Mouse (Mus musculus): ENCODE data around the gene Scn10a. TPM values are rescaled to one million over a fixed set of nuclear protein-coding genes. Genes with fewer than 3 reads are reported as not detected.
A peak's percentile ranks its signal among the peaks of the same experiment; 100 is the strongest.

Scn10a gene
- total RNA-seq, 2 experiments from 2014 or later = not detected

GRCm38 (mm10) chr9:119580187-119580586 is 138.9 kb downstream of the Scn10a start:
- Histone ChIP-seq H3K4me3 (no peak overlapping the region), H3K27ac (no peak overlapping the region)
- TF ChIP-seq CTCF (IDR thresholded peaks at IDR 0.05) = no peak
- DNase-seq = no peak
- intact Hi-C loops (cut with DNase I) = loop anchor here (1.0 kb wide), 3 partner anchors 22 to 119 kb away; no protein-coding TSS in a partner anchor

DNA sequence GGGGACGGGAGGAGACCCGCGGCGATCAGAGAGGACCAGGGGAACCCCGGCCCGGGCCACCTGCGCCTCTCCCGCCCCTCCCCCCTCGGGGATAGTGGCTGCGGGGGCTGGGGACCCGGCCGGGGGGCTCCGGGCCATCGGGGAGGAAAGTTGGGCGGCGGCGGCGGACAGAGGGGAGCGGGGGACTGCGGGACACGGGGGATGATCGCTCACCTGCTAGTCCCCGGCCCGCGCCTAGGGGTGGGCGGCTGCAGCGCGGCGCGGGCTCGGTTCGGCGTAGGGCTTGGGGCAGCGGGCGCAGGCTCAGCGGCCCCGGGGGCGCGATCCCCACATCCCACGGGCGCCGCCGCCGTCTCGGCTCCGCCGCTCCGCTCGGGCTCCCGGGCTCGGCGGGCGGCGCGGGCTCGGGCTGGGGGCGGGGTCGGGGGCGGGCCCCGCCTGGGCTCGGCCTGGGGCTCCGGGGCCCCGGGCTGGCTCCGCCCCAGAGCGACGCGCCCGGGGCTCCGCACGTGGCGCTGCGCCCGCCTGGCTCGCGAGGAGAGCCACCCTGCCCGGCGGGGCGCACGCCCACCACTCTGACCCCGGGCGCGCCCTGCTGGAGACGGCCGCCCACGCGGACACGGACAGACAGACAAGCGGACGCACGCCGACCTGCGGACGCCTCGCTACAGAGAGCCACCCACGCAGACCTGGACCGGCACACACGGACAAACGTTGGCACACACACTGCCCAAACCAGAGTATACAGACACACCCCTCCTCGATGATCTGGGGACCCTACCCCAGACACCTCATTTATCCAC is 140.3 kb downstream of the Scn10a start, which contains the start of gene Scn5a:
Gene Scn5a (minus strand): TSS at position 381 of the 803 bp plus-strand sequence.
- no peak for DNase-seq
- intact Hi-C loops (cut with DNase I) = no loop called here
- H3K4me3 ChIP-seq = peak within 1 kb of the TSS; percentile 71
- H3K27ac ChIP-seq = no peak within 1 kb of the TSS
- no peak for TF ChIP-seq CTCF (IDR thresholded peaks at IDR 0.05)

- intact Hi-C loops (cut with DNase I) = no loop called here
- no peak overlapping the region for H3K27ac ChIP-seq
- no peak for TF ChIP-seq CTCF (IDR thresholded peaks at IDR 0.05)
- peak overlapping the region; percentile 71 for H3K4me3 ChIP-seq
- DNase-seq = no peak
Observed at GRCm38 (mm10) chr9:119578311-119578635, 140.8 kb downstream of the Scn10a start.

DNA sequence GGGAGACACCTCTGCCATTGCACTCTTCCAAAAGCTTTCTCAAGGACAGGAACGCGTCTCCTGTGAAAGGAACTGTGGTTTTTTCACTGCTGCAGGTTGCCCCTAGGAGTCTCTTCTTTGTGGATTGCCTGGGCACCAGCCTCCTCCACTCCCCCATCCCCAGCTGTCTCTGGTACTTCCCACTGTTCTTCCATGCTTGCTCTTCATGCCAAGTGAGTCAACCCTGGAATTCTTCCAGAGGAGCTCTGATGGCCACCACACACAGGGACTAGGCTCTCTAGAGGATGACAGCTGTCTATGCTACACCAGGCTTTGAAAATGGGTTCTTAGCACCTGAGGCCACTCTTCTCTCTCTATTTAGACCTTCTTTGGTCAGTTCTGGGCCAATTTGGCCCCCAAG is 142.1 kb downstream of the Scn10a start:
- no peak overlapping the region for H3K27ac ChIP-seq
- no peak overlapping the region for H3K4me3 ChIP-seq
- intact Hi-C loops (cut with DNase I) = no loop called here
- no peak for TF ChIP-seq CTCF (IDR thresholded peaks at IDR 0.05)
- DNase-seq = no peak

DNA sequence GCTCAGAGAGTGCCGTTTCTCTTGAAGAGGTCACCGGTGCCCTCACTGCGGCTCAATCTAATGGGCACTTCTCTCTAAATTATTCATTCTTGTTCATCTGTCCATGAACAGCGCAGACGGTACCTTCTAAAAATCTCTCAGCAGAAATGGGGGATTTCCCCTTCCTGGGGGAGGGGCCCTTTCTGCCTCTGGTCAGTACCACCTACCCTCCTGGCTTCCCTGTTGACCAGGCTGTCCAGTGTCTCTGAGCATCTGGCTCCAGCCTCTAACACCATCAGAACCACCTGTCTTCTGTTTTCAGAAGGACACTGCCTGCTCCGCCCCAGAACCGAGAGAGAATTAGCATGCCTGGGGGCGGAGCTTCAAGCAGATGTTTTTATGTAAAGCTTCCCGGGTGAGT is 143.4 kb downstream of the Scn10a start:
- no peak for TF ChIP-seq CTCF (IDR thresholded peaks at IDR 0.05)
- no peak overlapping the region for H3K27ac ChIP-seq
- no peak overlapping the region for H3K4me3 ChIP-seq
- DNase-seq = peak; percentile 8
- intact Hi-C loops (cut with DNase I) = no loop called here

DNA sequence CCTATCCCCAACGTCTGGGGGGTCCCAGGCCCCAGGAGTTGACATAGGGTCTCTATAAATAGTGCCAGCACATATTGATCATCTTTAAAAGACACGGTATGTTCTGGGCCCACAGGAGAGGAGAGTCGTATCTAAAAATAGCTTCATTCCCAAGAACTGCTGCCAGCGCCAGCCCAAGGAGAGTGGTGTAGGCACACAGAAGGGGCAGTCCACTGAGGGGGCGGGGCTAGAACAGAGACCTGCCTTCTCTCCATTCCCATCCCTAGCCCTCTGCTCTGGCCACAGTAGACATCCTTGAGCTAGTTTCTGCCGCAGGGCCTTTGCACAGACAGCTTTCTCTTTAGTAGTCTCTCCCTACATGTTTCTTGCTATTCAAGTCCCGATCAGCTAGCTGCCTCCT is 144.8 kb downstream of the Scn10a start:
- intact Hi-C loops (cut with DNase I) = no loop called here
- H3K4me3 ChIP-seq = no peak overlapping the region
- no peak for TF ChIP-seq CTCF (IDR thresholded peaks at IDR 0.05)
- DNase-seq = peak; percentile 44
- H3K27ac ChIP-seq = no peak overlapping the region

DNA sequence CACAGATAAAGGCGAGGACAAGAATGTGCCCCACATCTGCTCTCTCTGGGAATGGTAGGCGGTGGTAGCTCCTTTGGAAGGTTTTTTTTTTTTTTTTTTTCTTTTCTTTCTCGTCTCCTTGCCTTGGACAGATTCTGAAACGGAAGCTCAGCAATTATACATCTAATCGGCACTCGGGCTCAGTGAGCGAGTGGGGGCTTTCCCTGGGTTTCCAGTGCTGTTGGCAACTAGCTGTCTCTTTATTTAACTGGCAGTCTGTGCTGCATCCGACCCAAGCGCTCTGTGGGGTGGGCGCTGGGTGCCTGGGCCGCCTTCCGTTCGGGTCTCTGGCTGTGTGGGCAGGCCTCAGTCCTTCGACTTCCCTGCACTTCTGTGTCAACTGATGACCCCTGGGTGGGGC is 146.1 kb downstream of the Scn10a start:
- intact Hi-C loops (cut with DNase I) = no loop called here
- DNase-seq = no peak
- Histone ChIP-seq H3K4me3 (no peak overlapping the region), H3K27ac (no peak overlapping the region)
- no peak for TF ChIP-seq CTCF (IDR thresholded peaks at IDR 0.05)

DNA sequence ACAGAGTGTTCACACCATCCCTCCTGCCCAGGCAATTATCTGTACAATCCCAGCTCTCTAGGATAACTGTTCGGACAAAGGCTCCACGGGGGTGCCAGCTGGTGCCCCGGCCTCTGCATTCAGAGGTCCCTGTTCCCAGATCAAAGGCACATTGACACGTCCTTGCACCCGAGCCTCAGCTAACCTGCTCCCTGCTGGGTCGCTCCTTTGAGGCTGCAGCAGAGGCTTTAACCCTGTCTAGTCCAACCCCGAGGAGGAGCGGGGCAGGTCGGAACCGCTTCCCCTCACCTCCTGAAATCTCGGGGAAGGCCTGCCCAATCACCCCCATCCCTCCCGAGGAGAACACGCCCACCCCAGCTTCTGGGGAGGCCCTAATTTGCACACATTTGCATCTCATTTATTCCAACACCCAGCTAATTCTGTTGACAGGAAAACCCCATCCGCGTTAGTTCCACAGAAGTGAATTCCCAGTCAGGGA is 147.7 kb downstream of the Scn10a start:
- no peak for DNase-seq
- H3K4me3 ChIP-seq = no peak overlapping the region
- TF ChIP-seq CTCF (IDR thresholded peaks at IDR 0.05) = no peak
- no peak overlapping the region for H3K27ac ChIP-seq
- intact Hi-C loops (cut with DNase I) = no loop called here

GRCm38 (mm10) chr9:119570652-119571051 is 148.5 kb downstream of the Scn10a start:
- Histone ChIP-seq H3K27ac (no peak overlapping the region), H3K4me3 (no peak overlapping the region)
- no peak for TF ChIP-seq CTCF (IDR thresholded peaks at IDR 0.05)
- intact Hi-C loops (cut with DNase I) = no loop called here
- DNase-seq = peak; percentile 58

GRCm38 (mm10) chr9:119568732-119569131 is 150.4 kb downstream of the Scn10a start:
- intact Hi-C loops (cut with DNase I) = no loop called here
- no peak for DNase-seq
- H3K27ac ChIP-seq = no peak overlapping the region
- no peak overlapping the region for H3K4me3 ChIP-seq
- no peak for TF ChIP-seq CTCF (IDR thresholded peaks at IDR 0.05)

DNA sequence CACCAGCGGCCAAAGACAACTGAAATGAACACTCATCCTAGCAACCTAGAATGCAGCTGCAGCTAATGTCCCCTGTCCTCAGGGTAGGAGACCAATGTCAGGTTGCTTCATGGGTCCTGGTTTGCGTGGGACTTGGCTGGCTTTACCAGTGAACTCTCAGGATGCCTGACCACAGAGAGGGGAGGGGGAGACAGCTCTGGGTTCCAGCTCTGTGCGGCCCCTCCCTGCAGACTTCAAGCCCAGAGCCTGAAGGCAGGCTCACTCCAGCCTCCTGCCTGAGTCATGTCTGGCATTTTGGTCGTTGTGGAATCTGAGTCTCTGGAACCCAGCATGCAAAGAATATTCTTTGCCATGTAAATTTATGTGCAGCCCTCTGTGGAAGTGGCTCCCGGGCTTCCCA is 151.3 kb downstream of the Scn10a start:
- intact Hi-C loops (cut with DNase I) = no loop called here
- H3K4me3 ChIP-seq = no peak overlapping the region
- TF ChIP-seq CTCF (IDR thresholded peaks at IDR 0.05) = no peak
- H3K27ac ChIP-seq = no peak overlapping the region
- DNase-seq = no peak

GRCm38 (mm10) chr9:119566214-119566613 is 152.9 kb downstream of the Scn10a start:
- TF ChIP-seq CTCF (IDR thresholded peaks at IDR 0.05) = no peak
- H3K4me3 ChIP-seq = no peak overlapping the region
- DNase-seq = no peak
- H3K27ac ChIP-seq = no peak overlapping the region
- intact Hi-C loops (cut with DNase I) = no loop called here

- Histone ChIP-seq H3K27ac (no peak overlapping the region), H3K4me3 (no peak overlapping the region)
- DNase-seq = no peak
- intact Hi-C loops (cut with DNase I) = loop anchor here (5.0 kb wide), 1 partner anchor 88 kb away; no protein-coding TSS in a partner anchor
- TF ChIP-seq CTCF (IDR thresholded peaks at IDR 0.05) = no peak
Observed at GRCm38 (mm10) chr9:119564803-119565202, 154.3 kb downstream of the Scn10a start.

DNA sequence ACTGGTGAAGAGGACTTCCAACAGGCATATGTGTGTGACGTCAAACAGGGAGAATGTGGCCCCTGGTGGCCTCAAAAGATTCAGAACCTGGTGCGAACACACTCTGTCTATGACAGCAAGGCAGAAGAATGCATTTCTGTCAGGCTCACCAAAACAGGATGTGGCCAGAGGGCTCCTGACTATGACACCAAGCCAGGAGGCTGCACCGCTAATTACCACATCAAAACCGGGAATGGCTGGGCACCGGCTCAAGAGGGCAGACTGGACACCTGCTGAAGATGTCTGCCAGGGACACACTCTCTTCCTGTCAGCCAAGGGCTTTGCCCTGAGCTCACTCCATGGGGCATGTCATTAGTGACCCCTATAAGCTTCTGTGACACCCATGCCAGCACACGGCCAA is 155.5 kb downstream of the Scn10a start:
- Histone ChIP-seq H3K4me3 (no peak overlapping the region), H3K27ac (no peak overlapping the region)
- TF ChIP-seq CTCF (IDR thresholded peaks at IDR 0.05) = no peak
- intact Hi-C loops (cut with DNase I) = loop anchor here (5.0 kb wide), 1 partner anchor 86 kb away; no protein-coding TSS in a partner anchor
- peak; percentile 70 for DNase-seq
